Mouse (Mus musculus): ENCODE measurements around the gene Dennd2c.

GRCm38 (mm10) chr3:103153761-103154160, 51.4 kb downstream of the Dennd2c start:
- no peak for TF ChIP-seq POLR2A (IDR thresholded peaks at IDR 0.05; ENCODE audit: extremely low read depth, insufficient read depth, low read length)
- TF ChIP-seq CTCF (IDR thresholded peaks at IDR 0.05; ENCODE audit: low read depth, low read length): peak; percentile 37; the same call in 1 of the 2 replicates

All from liver, adult 2 months (tissue).